Mouse (Mus musculus) olfactory bulb, adult 2 months (tissue): ENCODE data around the gene Ubash3b. TPM values are rescaled to one million over a fixed set of nuclear protein-coding genes. Genes with fewer than 3 reads are reported as not detected.

Source experiments
- H3K27ac ChIP-seq: fragments of 200-500 bp; 2 replicates; pipeline ENCODE4 v1.5.1; 2012; ENCODE audit warnings: low read depth, low read length; ENCODE audit not compliant: insufficient read depth
- H3K4me1 ChIP-seq: fragments of 200-500 bp; 2 replicates; pipeline ENCODE4 v1.6.1; 2012; ENCODE audit warnings: low read length; ENCODE audit not compliant: control insufficient read depth, insufficient read depth
- H3K4me3 ChIP-seq: fragments of 200-500 bp; 2 replicates; pipeline ENCODE4 v1.5.1; 2012; ENCODE audit warnings: mild to moderate bottlenecking, low read depth, low read length, moderate library complexity; ENCODE audit not compliant: insufficient read depth
- CTCF ChIP-seq: fragments of 200-500 bp; IDR thresholded peaks from 2 replicates; pipeline ENCODE4 v1.5.1; 2012; ENCODE audit warnings: low read depth, mild to moderate bottlenecking, low read length, moderate library complexity; ENCODE audit not compliant: insufficient read depth
- POLR2A ChIP-seq: fragments of 200-500 bp; IDR thresholded peaks from 2 replicates; pipeline ENCODE4 v1.6.1; 2012; ENCODE audit warnings: mild to moderate bottlenecking, low read depth, low read length, moderate library complexity; ENCODE audit not compliant: insufficient read depth
- WGBS: fragments of 180-500 bp; shearing (Covaris S2); methylation state at CpG from one replicate; pipeline ENCODE4 v1.1.7; 2018; 5-methylcytosine and 5-hydroxymethylcytosine counted together
- polyA plus RNA-seq: library from polyadenylated mRNA; stranded (reverse); fragments of >200 nt; gene quantifications from 2 replicates; pipeline ENCODE4 v1.2.4, GENCODE M21; 2012; ENCODE audit warnings: low replicate concordance; ENCODE audit not compliant: missing spikeins, insufficient read depth, insufficient read length

Ubash3b gene
- polyA plus RNA-seq = not detected in 2 replicates

DNA sequence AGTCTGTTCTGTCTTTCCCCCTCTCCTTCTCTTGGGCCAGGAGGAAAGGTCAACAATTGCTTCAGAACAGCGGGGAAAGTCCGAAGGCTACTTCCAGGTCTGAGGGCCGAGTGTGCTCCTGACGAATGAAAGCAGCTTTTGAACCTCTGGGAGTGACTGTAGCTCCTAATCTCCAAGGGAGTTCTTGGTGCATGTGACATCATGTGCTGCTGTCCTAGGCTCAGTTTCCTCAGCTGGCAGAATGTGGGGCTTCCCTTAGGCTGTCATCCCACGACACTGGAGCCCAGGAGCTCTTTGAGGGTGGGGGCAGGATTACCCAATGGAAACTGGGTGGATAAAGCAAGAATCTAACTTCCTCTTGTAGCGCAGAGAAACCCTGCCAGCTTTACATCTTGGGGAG is at the start of gene Ubash3b:
Ubash3b (minus strand) TSS at position 285 of the 400 bp plus-strand sequence.
- TF ChIP-seq CTCF (no peak), POLR2A (no peak)
- H3K27ac ChIP-seq = no peak within 1 kb of the TSS
- 86% methylated on average over 6 of the region's 6 CpGs for WGBS
- no peak within 1 kb of the TSS for H3K4me3 ChIP-seq
- peaks cover 13% of the 10 kb centered on the region for H3K4me1 ChIP-seq

GRCm38 (mm10) chr9:41207130-41208104 is 45.9 kb upstream of the Ubash3b start:
- Histone ChIP-seq H3K27ac (peak overlapping the region; percentile 47; the same call in 1 of the 2 replicates), H3K4me3 (no peak overlapping the region), H3K4me1 (peaks cover 3% of the 10 kb centered on the region)
- no peak for TF ChIP-seq POLR2A
- TF ChIP-seq CTCF = no peak
- 5% methylated on average over 28 of the region's 28 CpGs for WGBS

- H3K4me3 ChIP-seq = no peak overlapping the region
- TF ChIP-seq POLR2A (no peak), CTCF (no peak)
- 0 out of 2 replicates have a peak, but pooled peaks cover 3% of the 10 kb centered on the region for H3K4me1 ChIP-seq
- 78% methylated on average over 12 of the region's 12 CpGs for WGBS
- H3K27ac ChIP-seq = no peak overlapping the region
Observed at GRCm38 (mm10) chr9:41206717-41207116, 45.2 kb upstream of the Ubash3b start.

- 73% methylated on average over 3 of the region's 3 CpGs for WGBS
- H3K4me3 ChIP-seq = no peak overlapping the region
- H3K27ac ChIP-seq = no peak overlapping the region
- TF ChIP-seq POLR2A = no peak
- TF ChIP-seq CTCF = no peak
- H3K4me1 ChIP-seq = 0 out of 2 replicates have a peak, but pooled peaks cover 3% of the 10 kb centered on the region
Observed at GRCm38 (mm10) chr9:41205267-41205666, 43.8 kb upstream of the Ubash3b start.

GRCm38 (mm10) chr9:41199456-41200252 is 38.2 kb upstream of the Ubash3b start:
- no peak overlapping the region for H3K27ac ChIP-seq
- 91% methylated on average over 22 of the region's 22 CpGs for WGBS
- TF ChIP-seq CTCF = no peak
- TF ChIP-seq POLR2A = no peak
- H3K4me3 ChIP-seq = no peak overlapping the region
- H3K4me1 ChIP-seq = peaks cover 3% of the 10 kb centered on the region; the same call in 1 of the 2 replicates

DNA sequence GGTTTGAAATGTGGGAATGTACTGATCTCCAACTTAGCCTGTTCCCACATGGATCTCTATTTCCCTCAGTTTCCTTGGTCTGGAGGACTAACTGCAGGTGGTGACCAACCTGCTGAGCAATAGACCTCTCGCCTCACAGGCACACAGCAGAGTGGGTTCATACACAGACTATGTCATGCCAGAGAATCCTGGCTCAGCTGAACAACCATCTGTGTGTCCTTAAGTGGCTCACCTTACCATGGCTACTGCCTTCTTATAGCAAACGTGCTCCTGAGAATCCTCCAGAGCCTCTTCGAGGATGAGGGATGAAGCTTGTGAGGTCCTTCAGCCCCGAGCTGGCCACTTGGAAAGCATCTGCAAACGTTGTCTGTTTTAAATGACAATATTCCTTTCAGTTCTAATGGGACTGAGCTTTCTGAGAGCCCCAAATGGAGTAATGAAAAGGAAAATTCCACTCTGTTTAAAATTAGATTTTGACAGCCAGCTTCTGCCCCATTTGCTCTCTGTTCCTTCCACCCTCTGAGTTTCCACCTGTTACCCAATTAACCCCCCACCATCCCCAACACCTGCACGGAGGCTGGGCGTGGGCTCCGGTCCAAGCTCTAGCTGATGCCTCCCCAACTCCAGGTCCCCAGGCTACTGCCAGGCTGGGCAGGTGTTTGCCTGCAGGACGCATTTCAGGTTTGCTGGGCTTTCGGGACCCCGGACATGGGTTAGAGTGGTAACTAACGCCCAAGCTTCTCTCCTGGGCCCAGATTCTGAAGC is 37.2 kb upstream of the Ubash3b start:
- H3K4me1 ChIP-seq = peaks cover 3% of the 10 kb centered on the region; the same call in 1 of the 2 replicates
- H3K27ac ChIP-seq = no peak overlapping the region
- H3K4me3 ChIP-seq = no peak overlapping the region
- 79% methylated on average over 12 of the region's 12 CpGs for WGBS
- TF ChIP-seq CTCF (no peak), POLR2A (no peak)

DNA sequence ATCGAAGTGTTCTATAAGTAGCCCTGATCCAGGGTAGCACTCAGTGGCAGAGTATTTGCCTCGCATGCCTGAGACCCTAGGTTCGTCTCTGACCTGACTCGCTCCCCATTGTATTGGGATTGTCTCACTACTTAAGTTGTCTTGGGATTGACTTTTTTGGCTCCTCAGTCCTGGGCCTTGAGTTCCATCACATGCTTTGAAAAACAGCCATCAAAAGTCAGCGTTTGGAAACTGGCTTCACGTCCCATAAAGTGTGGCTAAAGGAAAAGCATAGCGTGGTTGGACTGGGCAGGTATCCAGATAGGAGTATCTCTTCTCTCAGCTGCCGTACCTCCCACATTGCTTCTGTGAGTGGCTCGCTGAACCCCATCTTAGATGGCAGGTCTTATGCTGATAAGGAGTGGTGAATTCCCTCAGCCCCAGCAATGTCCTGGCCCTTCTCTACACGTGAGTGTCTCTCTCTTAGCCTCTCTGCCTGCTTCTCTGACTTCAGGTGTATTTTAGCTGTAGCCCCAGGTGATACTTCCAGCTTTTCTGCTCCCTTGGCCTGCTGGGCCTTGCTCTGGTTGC is 34.3 kb upstream of the Ubash3b start:
- Histone ChIP-seq H3K4me1 (peaks cover 14% of the 10 kb centered on the region), H3K4me3 (no peak overlapping the region), H3K27ac (no peak overlapping the region)
- TF ChIP-seq POLR2A (no peak), CTCF (no peak)
- WGBS = 90% methylated on average over 10 of the region's 10 CpGs

DNA sequence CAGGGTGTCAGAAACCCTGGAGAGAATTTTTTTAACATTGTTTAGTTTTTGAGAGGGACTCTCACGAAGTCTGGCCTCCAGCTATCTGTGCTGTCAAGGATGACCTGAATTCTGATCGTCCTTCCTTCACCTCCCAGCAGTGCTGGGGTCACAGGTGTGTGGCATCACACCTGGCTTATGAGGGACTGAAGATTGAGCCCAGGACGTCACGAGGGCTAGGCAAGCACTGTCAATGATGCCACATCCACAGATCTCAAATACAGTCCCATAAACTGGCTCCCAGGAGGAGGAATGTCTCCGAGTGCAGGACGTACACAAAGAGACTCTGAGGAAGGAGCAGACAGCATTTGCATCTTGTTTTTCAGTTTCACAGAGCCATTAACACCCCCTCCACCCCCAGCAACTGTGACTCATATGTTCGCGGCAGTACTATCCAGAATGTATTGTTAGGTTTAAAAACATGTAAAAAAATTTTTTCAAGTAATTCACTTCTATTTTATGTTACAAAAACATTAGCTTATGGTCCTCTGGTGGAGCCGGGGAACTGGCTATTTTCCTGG is 30.2 kb upstream of the Ubash3b start:
- Histone ChIP-seq H3K27ac (peak overlapping the region; percentile 98), H3K4me3 (no peak overlapping the region), H3K4me1 (peaks cover 11% of the 10 kb centered on the region)
- WGBS = 37% methylated on average over 9 of the region's 9 CpGs
- TF ChIP-seq CTCF = no peak
- TF ChIP-seq POLR2A = no peak
